Mouse (Mus musculus) urinary bladder, postnatal 4 days (tissue): ENCODE results near the gene Fank1.

ENCODE experiments used
- DNase-seq, 2 experiments: peaks; one replicate each; pipeline ENCODE4 v3.0.0; 2021 to 2022; ENCODE audit warnings: low spot score in 2 of 2

The Fank1 gene

GRCm38 (mm10) chr7:133776626-133776996, at the start of gene Fank1:
Gene Fank1, plus strand, starts transcription at chr7:133776861.
- peak; percentile 85 to 90 for DNase-seq

- no peak for DNase-seq
These were observed 49.6 kb upstream of the Fank1 start for GRCm38 (mm10) chr7:133727027-133727426.

GRCm38 (mm10) chr7:133729351-133729750, 47.3 kb upstream of the Fank1 start:
- DNase-seq = no peak

GRCm38 (mm10) chr7:133730324-133731191, 46.1 kb upstream of the Fank1 start:
- DNase-seq = no peak

- no peak for DNase-seq
These were observed 44.6 kb upstream of the Fank1 start for GRCm38 (mm10) chr7:133731971-133732645.

GRCm38 (mm10) chr7:133740558-133740957, 36.1 kb upstream of the Fank1 start:
- DNase-seq = no peak

GRCm38 (mm10) chr7:133742530-133743325, 33.9 kb upstream of the Fank1 start:
- DNase-seq = no peak

- no peak for DNase-seq
These were observed 33.0 kb upstream of the Fank1 start for GRCm38 (mm10) chr7:133743611-133744010.

- no peak for DNase-seq
These were observed 32.5 kb upstream of the Fank1 start for GRCm38 (mm10) chr7:133744209-133744608.

- DNase-seq = no peak
These were observed 32.0 kb upstream of the Fank1 start for GRCm38 (mm10) chr7:133744701-133745100.

- no peak for DNase-seq
These were observed 29.3 kb upstream of the Fank1 start for GRCm38 (mm10) chr7:133747372-133747771.

GRCm38 (mm10) chr7:133748753-133749152, 27.9 kb upstream of the Fank1 start:
- no peak for DNase-seq

GRCm38 (mm10) chr7:133750666-133751065, 26.0 kb upstream of the Fank1 start:
- no peak for DNase-seq

GRCm38 (mm10) chr7:133751163-133751562, 25.5 kb upstream of the Fank1 start:
- no peak for DNase-seq

- no peak for DNase-seq
These were observed 18.7 kb upstream of the Fank1 start for GRCm38 (mm10) chr7:133757961-133758455.

- DNase-seq = no peak
These were observed 17.9 kb upstream of the Fank1 start for GRCm38 (mm10) chr7:133758716-133759115.

GRCm38 (mm10) chr7:133759611-133760353, 16.9 kb upstream of the Fank1 start:
- no peak for DNase-seq

- no peak for DNase-seq
These were observed 14.0 kb upstream of the Fank1 start for GRCm38 (mm10) chr7:133762696-133763095.

GRCm38 (mm10) chr7:133764425-133764824, 12.2 kb upstream of the Fank1 start:
- DNase-seq = no peak

- DNase-seq = no peak
These were observed 11.3 kb upstream of the Fank1 start for GRCm38 (mm10) chr7:133765240-133765848.

GRCm38 (mm10) chr7:133765849-133766243, 10.8 kb upstream of the Fank1 start:
- DNase-seq = no peak
